11 mouse cellular contexts compared by ENCODE assay signal in the genomic region with DNA sequence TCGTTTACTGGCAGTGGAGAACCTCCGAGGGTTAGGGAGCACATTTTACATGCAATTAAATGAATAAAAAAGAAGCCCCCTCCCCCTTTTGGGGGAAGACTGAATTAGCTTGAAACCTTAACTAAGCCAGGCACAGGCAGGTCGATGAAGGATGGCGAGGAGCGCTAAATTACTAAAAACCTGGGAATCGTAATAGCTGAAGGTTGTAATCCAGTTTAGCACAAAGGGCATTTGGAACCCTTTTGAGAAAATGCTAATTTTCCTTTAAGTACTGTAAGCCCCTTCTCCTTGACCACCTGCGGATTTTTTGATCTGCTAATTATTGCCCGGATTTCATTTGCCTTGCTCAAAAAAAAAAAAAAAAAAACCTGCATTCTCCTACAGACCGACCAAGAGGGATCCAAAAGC. TPM values are rescaled to one million over a fixed set of nuclear protein-coding genes. Genes with fewer than 3 reads are reported as not detected.
DNase-seq lines count a peak whose midpoint lies in the region; ATAC-seq lines count a peak whose summit lies in the region.
"Had no signal": no experiment of that assay in that cellular context is flagged by ENCODE, and none has a peak within 500 bp of the region (broad histone marks: within the 10 kb centered on the region; RNA-seq: fewer than 3 reads in every experiment).

No protein-coding gene starts in this region.

- no peak for DNase-seq in heart, adult 11 months
- peak; percentile 94 for DNase-seq in R1 (ENCODE audit: low read depth, low spot score)
- peak; percentile 55 for DNase-seq in midbrain, embryonic 14.5 days
- no peak for DNase-seq in left cerebral cortex, postnatal 14 days (ENCODE audit: low spot score in 2 of 2)
- no peak for DNase-seq in ovary, postnatal 14 days (ENCODE audit: low spot score)
- DNase-seq in heart, adult 9 months (ENCODE audit: low spot score in 2 of 2) = no peak

- H3K4me2 ChIP-seq in heart, embryonic 12.5 days = peak overlapping the region; percentile 8; the same call in 1 of the 2 replicates
- peak overlapping the region; percentile 86 for H3K4me2 ChIP-seq in hindbrain, embryonic 12.5 days (replicated peaks)
- peak overlapping the region; percentile 97 for H3K4me2 ChIP-seq in midbrain, embryonic 14.5 days (ENCODE audit: low read length)

- no peak for ATAC-seq in heart, embryonic 12.5 days (ENCODE audit: insufficient number of reproducible peaks, low FRiP score)
- no peak for ATAC-seq in hindbrain, embryonic 12.5 days (ENCODE audit: low FRiP score)
- no peak for ATAC-seq in midbrain, embryonic 14.5 days (ENCODE audit: low FRiP score, low TSS enrichment)

- WGBS in heart, embryonic 12.5 days = 23% methylated on average over 9 of the region's 9 CpGs
- 3% methylated on average over 9 of the region's 9 CpGs for WGBS in hindbrain, embryonic 12.5 days
- WGBS in midbrain, embryonic 14.5 days = 5% methylated on average over 9 of the region's 9 CpGs

- no peak overlapping the region for H3K4me3 ChIP-seq in heart, embryonic 12.5 days
- H3K4me3 ChIP-seq in hindbrain, embryonic 12.5 days = peak overlapping the region; percentile 1; the same call in 1 of the 2 replicates
- H3K4me3 ChIP-seq in midbrain, embryonic 14.5 days (replicated peaks; ENCODE audit: low read depth, low read length) = peak overlapping the region; percentile 57

- intact Hi-C loops in left cerebral cortex, postnatal 14 days (cut with DNase I) = no loop called here

- peaks cover 32% of the 10 kb centered on the region for H3K27me3 ChIP-seq in heart, embryonic 12.5 days (replicated peaks)
- peaks cover 44% of the 10 kb centered on the region for H3K27me3 ChIP-seq in hindbrain, embryonic 12.5 days
- peaks cover 20% of the 10 kb centered on the region; the same call in 1 of the 2 replicates for H3K27me3 ChIP-seq in midbrain, embryonic 14.5 days (ENCODE audit: control insufficient read depth, insufficient read depth, low read length)

- no peaks in the 10 kb centered on the region for H3K9me3 ChIP-seq in heart, embryonic 12.5 days (replicated peaks)
- no peaks in the 10 kb centered on the region for H3K9me3 ChIP-seq in hindbrain, embryonic 12.5 days (replicated peaks)
- H3K9me3 ChIP-seq in midbrain, embryonic 14.5 days (ENCODE audit: control insufficient read depth, low read length) = no peaks in the 10 kb centered on the region
- H3K9me3 ChIP-seq: limb, embryonic 15.5 days had no signal

- no peaks in the 10 kb centered on the region for H3K36me3 ChIP-seq in heart, embryonic 12.5 days
- no peaks in the 10 kb centered on the region for H3K36me3 ChIP-seq in hindbrain, embryonic 12.5 days
- H3K36me3 ChIP-seq in midbrain, embryonic 14.5 days (ENCODE audit: control insufficient read depth, insufficient read depth, low read length) = no peaks in the 10 kb centered on the region
- H3K36me3 ChIP-seq: limb, embryonic 15.5 days had no signal

- H3K27ac ChIP-seq in heart, embryonic 12.5 days (ENCODE audit: poor library complexity, severe bottlenecking) = no peak overlapping the region
- no peak overlapping the region for H3K27ac ChIP-seq in hindbrain, embryonic 12.5 days
- H3K27ac ChIP-seq in midbrain, embryonic 14.5 days (replicated peaks; ENCODE audit: low read depth, low read length) = no peak overlapping the region
- H3K27ac ChIP-seq: limb, embryonic 15.5 days had no signal

- H3K4me1 ChIP-seq in heart, embryonic 12.5 days (replicated peaks) = peaks cover 3% of the 10 kb centered on the region
- H3K4me1 ChIP-seq in hindbrain, embryonic 12.5 days = peaks cover 43% of the 10 kb centered on the region
- peaks cover 43% of the 10 kb centered on the region for H3K4me1 ChIP-seq in midbrain, embryonic 14.5 days (ENCODE audit: control insufficient read depth, insufficient read depth, low read length)

- H3K9ac ChIP-seq in heart, embryonic 12.5 days = no peak overlapping the region
- H3K9ac ChIP-seq in hindbrain, embryonic 12.5 days = no peak overlapping the region
- no peak overlapping the region; the same call in 1 of the 2 replicates for H3K9ac ChIP-seq in midbrain, embryonic 14.5 days (replicated peaks; ENCODE audit: low read length)
- H3K9ac ChIP-seq: limb, embryonic 15.5 days had no signal

RNA-seq across cellular contexts. Expression of gene Sall4, which starts 3.3 kb away (rescaled TPM):
- 3.9 and 5.4 TPM in 2 replicates for polyA plus RNA-seq in heart, embryonic 12.5 days (2016; fragmentation: Nextera tagmentation; extraction: Ambion mirVana)
- polyA plus RNA-seq in hindbrain, embryonic 12.5 days (2016; fragmentation: Nextera tagmentation; extraction: Ambion mirVana) = 2.3 and 3.2 TPM in 2 replicates
- 1.8 and 2.6 TPM in 2 replicates for polyA plus RNA-seq in midbrain, embryonic 14.5 days (2014; fragmentation: Nextera tagmentation; extraction: Ambion mirVana)
- not detected for total RNA-seq in left cerebral cortex, postnatal 14 days (2021)
- total RNA-seq: megakaryocyte-erythroid progenitor cell, adult 5-6 weeks had no signal
- polyA plus RNA-seq: C2C12 had no signal

RNA-seq across cellular contexts. Expression of gene Atp9a, which starts 22.3 kb away (rescaled TPM):
- 15.7 and 16.1 TPM in 2 replicates for polyA plus RNA-seq in heart, embryonic 12.5 days (2016; fragmentation: Nextera tagmentation; extraction: Ambion mirVana)
- 50.8 and 54.2 TPM in 2 replicates for polyA plus RNA-seq in hindbrain, embryonic 12.5 days (2016; fragmentation: Nextera tagmentation; extraction: Ambion mirVana)
- 79.7 and 85.9 TPM in 2 replicates for polyA plus RNA-seq in midbrain, embryonic 14.5 days (2014; fragmentation: Nextera tagmentation; extraction: Ambion mirVana)
- total RNA-seq in left cerebral cortex, postnatal 14 days (2021) = 100 to 1,000 TPM; 418 to 426 TPM
- total RNA-seq: megakaryocyte-erythroid progenitor cell, adult 5-6 weeks had no signal

Comparison
In these comparisons a context has a peak if more than half of its experiments do, and no peak if none do; other contexts are left out.
1. H3K4me2 ChIP-seq: peak in every context shown above with its lines; median percentile 97 in midbrain, embryonic 14.5 days; 86 in hindbrain, embryonic 12.5 days; 8 in heart, embryonic 12.5 days.
2. DNase-seq: peak in R1 (single experiment) and midbrain, embryonic 14.5 days (single experiment); none in heart, adult 11 months (single experiment), left cerebral cortex, postnatal 14 days (0 of 2), ovary, postnatal 14 days (single experiment) and heart, adult 9 months (0 of 2).